Mouse (Mus musculus) olfactory bulb, adult 2 months (tissue): Measurements from ENCODE around the gene Uqcc2.

Experiments used
- CTCF ChIP-seq: fragments of 200-500 bp; IDR thresholded peaks from 2 replicates; pipeline ENCODE4 v1.5.1; 2012; ENCODE audit warnings: low read depth, mild to moderate bottlenecking, low read length, moderate library complexity; ENCODE audit not compliant: insufficient read depth
- POLR2A ChIP-seq: fragments of 200-500 bp; IDR thresholded peaks from 2 replicates; pipeline ENCODE4 v1.6.1; 2012; ENCODE audit warnings: mild to moderate bottlenecking, low read depth, low read length, moderate library complexity; ENCODE audit not compliant: insufficient read depth

DNA sequence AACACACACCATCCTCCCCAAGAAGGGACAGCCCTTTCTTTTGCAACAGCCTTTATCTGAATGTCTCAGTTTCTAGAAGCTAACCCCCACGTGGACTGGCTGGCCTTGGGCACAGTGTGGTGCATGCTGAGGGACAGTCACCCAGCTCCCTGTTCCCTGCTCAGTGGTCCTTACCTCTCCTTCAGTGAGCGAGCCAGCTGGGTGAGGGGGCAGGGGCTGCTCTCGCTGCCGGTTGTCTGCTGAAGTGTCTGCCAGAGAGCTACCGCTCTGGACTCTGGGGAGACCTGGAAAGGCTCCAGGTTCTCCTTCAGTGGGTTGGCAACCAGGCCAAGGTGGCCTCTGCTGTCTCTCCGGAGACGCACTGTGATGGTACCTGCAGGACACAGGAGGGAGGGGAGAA lies 17.2 kb upstream of the Uqcc2 start:
- TF ChIP-seq POLR2A (no peak), CTCF (no peak)
